In the genomic region with DNA sequence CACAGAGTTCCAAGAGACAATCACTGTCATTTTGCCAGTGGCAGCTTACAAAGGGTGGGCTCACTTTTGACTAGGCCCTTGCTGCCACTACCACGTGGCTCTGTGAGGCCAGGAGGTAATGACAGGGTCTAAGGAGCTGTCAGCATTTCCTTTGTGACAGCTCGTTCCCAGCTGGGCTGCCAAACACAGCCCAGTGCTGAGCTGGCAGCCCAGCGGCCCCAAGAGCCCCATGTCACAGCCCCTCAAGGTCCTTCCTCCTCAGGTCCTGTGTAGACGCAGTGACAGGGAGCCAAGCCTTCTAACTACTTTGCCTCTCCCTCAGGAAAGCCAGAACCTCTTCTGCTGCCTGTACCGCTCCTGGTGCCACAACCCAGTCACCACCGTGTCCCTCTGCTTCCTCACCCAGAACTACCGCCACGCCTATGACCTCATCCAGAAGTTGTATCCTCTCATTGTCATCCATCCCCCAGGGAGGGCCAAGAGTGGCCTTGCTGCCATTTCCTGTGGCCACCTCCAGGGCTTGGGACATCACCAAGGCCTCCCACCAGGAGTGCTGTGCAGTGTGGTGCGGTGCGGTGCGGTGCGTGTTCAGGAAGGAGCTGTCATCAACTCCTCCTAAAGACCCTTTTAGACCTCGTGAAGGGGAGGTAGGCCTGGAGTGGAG, we compare ENCODE assay signal across 8 mouse cellular contexts. TPM values are rescaled to one million over a fixed set of nuclear protein-coding genes. Genes with fewer than 3 reads are reported as not detected.
DNase-seq lines count a peak whose midpoint lies in the region; ATAC-seq lines count a peak whose summit lies in the region.

No protein-coding gene starts in this region.

- no peaks in the 10 kb centered on the region for H3K27me3 ChIP-seq in heart, embryonic 13.5 days (replicated peaks)

- peak overlapping the region; percentile 92 for H3K27ac ChIP-seq in heart, embryonic 13.5 days (replicated peaks)

- DNase-seq in adrenal gland, postnatal 10 days: peak; percentile 42
- no peak for DNase-seq in adrenal gland, adult 8-10 months
- DNase-seq in kidney, adult 9 months: peak; percentile 66
- DNase-seq in lung, postnatal 10 days: peak; percentile 87
- DNase-seq in urinary bladder, postnatal 4 days (ENCODE audit: low spot score in 2 of 2): no peak
- DNase-seq in right cerebral cortex, postnatal 4 days: no peak

- H3K36me3 ChIP-seq in heart, embryonic 13.5 days: peaks cover 12% of the 10 kb centered on the region

- ATAC-seq in heart, embryonic 13.5 days (ENCODE audit: extremely low read depth, insufficient number of reproducible peaks, low FRiP score, low TSS enrichment): peak; percentile 45; the same call in 1 of the 2 replicates
- no peak for ATAC-seq in activated CD4-positive, CD25-positive, alpha-beta regulatory T cell, adult 4 months

- H3K4me3 ChIP-seq in heart, embryonic 13.5 days: no peak overlapping the region

- H3K4me2 ChIP-seq in heart, embryonic 13.5 days: peak overlapping the region; percentile 10; the same call in 1 of the 2 replicates

- no peaks in the 10 kb centered on the region for H3K9me3 ChIP-seq in heart, embryonic 13.5 days

- 35% methylated on average over 13 of the region's 13 CpGs for WGBS in heart, embryonic 13.5 days

- peak overlapping the region; percentile 26 for H3K9ac ChIP-seq in heart, embryonic 13.5 days

- peaks cover 73% of the 10 kb centered on the region for H3K4me1 ChIP-seq in heart, embryonic 13.5 days

RNA-seq across cellular contexts. Expression of a gene that starts 9.9 kb away (rescaled TPM):
- 10 to 100 TPM; 28.3 to 38.3 TPM for total RNA-seq in adrenal gland, postnatal 10 days (2021)
- total RNA-seq in adrenal gland, adult 8-10 months (2022): 10 to 100 TPM; 19.5 to 28.8 (median 25.1) TPM
- 6.0 and 6.4 TPM in 2 replicates for polyA plus RNA-seq in heart, embryonic 13.5 days (2015; fragmentation: Nextera tagmentation; extraction: Ambion mirVana)
- polyA plus RNA-seq in activated CD4-positive, CD25-positive, alpha-beta regulatory T cell, adult 4 months (2017; shearing (Covaris generic)): under 1 TPM in 1 of 2 experiments, not detected in 1; 0.21 TPM

Comparison
In these comparisons a context has a peak if more than half of its experiments do, and no peak if none do; other contexts are left out.
1. DNase-seq: peak in adrenal gland, postnatal 10 days (single experiment), kidney, adult 9 months (single experiment) and lung, postnatal 10 days (single experiment); none in adrenal gland, adult 8-10 months (single experiment), urinary bladder, postnatal 4 days (0 of 2) and right cerebral cortex, postnatal 4 days (single experiment).